Mouse (Mus musculus) adrenal gland, adult 18-20 months (tissue): ENCODE data around the gene Dnajc27. TPM values are rescaled to one million over a fixed set of nuclear protein-coding genes. Genes with fewer than 3 reads are reported as not detected.

Source experiments
- DNase-seq, 2 experiments: peaks; one replicate each; pipeline ENCODE4 v3.0.0; 2021 to 2022; ENCODE audit warnings: low spot score in 2 of 2
- long read RNA-seq, 2 experiments: library from polyadenylated mRNA; stranded (forward); transcript quantifications; one replicate each; pipeline ENCODE4 v2.0.0; 2021
- total RNA-seq, 2 experiments: library from RNA; stranded (reverse); gene quantifications; 1 replicate in 1 of 2; 2 replicates in 1 of 2; pipeline ENCODE4 v1.2.3; 2021

The Dnajc27 gene
- 1 to 10 TPM; 4.8 to 6.0 TPM for total RNA-seq
- long read RNA-seq, experiment 1, full-length matches to known transcripts, result 4 of 7 reads
- long read RNA-seq, experiment 1, partial matches to known transcripts, result 0 of 7 reads
- long read RNA-seq, experiment 1, other reads (novel, unspliced or antisense), result 3 of 7 reads
- long read RNA-seq, experiment 2, full-length matches to known transcripts, result 3 of 5 reads
- long read RNA-seq, experiment 2, partial matches to known transcripts, result 1 of 5 reads
- long read RNA-seq, experiment 2, other reads (novel, unspliced or antisense), result 1 of 5 reads

DNA sequence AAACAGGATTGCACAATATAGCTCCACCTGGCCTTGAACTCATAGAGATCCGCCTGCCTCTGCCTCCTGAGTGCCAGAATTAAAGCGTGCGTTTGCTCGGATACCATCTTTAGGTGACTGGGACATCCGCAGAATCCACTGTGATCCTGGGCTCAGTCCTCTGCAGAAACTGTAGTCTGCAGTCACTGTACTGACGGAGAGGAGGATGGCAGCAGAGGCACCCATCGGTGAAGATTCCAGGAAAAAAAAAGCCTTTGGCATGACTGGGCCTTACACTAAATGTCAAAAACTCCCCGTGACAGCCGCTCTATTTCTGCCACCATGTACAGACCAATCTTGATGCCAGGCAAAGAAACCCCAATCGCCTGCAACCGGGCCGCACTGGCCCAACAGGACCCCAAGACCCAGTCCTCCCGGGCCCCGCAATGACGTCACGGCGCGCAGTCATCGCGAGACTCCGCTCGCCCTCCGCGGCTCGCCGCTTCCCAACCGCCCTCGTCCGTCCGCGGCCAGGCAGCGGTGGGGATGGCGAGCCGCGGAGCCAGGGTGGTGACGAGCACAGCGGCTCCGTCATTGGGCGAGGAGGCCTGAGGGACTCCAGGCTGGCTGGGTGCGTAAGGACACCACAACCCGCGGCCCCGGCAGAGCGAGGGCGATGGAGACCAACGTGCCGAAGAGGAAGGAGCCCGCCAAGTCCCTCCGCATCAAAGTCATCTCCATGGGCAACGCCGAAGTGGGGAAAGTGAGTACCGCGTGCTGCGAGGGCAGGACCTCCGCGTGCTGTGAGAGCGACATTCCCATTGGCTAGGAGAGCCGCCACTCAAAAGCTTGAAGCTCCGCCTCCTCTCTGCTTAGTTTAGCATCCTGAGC is at the start of gene Dnajc27:
Gene Dnajc27 (plus strand): TSS at position 452 of the 870 bp plus-strand sequence.
- peak; percentile 91 to 95 for DNase-seq

DNA sequence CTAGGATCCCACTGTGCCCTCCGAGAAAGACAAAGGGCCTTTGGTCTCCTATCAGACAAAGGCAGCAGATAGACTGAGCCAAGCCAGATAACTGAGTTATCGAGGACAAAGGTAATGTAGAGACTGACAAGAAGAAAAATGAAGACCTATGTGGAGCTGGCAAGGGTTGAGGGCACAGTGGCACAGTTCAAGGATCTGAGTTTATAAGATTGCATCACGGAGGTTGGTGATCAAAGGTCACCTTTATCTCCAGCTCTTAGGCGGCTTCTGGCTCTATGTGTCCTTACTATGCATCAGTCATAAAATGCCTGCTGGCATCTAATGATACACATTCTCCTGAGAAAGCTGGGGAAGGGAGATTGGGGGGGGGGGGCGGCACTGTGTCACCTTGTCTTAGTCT is 46.2 kb upstream of the Dnajc27 start:
- no peak for DNase-seq

- no peak for DNase-seq
Measured at GRCm38 (mm10) chr12:4037511-4037910, 44.9 kb upstream of the Dnajc27 start.

GRCm38 (mm10) chr12:4038061-4039041 is 44.0 kb upstream of the Dnajc27 start, which contains the start of gene Efr3b:
Gene Efr3b, minus strand, starts transcription at chr12:4038915.
- DNase-seq, result peak; percentile 80 to 83

DNA sequence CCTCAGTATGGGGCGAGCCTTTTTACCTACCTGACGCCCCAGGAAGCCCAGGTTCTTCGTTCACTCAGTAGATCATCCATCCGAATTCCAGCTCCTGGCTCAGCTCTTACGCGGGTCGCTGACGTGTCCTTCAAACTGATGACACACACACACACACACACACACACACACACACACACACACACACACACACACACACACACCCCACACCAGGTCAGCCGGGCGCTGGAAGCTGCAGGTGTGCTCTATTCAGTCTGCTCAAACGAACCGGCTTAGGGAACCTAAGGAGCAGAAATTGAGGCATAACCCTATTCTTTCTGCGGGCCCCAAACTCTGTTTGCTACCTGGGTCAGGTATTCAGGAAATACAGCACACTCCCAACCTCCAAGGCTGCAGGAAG is 43.3 kb upstream of the Dnajc27 start:
- DNase-seq, result no peak

GRCm38 (mm10) chr12:4042411-4042810 is 40.0 kb upstream of the Dnajc27 start:
- no peak for DNase-seq

DNA sequence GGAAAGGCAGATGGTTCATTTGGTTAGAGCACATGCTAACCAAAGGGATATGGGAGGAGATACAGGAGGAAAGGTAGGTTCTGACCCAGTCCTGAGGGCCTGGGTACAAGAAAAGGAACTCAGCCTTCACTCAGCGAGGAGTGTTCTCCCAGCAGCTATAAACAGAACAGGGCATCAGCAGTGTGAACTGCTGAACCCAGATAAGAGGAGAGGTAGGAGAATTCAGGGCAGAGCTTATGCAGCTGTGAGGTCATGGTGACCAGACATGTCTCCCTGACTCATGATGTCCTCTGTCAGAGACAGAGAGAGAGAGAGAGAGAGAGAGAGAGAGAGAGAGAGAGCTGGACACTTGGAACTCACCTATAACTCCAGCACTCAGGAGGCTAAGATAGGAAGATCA is 36.4 kb upstream of the Dnajc27 start:
- DNase-seq, result no peak

DNA sequence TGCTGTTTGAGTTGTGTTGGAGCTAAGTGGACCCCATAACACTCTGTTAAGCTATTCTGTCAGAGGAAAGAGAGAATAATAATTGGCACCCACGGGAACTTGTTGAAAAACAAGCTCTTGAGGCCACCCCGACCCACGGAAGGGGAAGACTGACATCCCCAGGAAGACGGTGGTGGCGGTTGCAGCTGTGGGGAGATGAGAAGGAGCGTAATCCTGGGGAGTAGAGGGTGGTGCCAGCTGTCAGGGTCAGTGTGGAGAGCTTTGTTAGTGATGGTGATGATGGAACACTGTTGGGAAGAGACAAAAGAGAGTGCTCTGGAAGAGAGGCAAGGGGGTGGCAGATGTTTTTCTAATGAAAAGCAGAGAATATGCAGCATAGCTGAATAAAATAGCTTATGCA is 34.4 kb upstream of the Dnajc27 start:
- no peak for DNase-seq

DNA sequence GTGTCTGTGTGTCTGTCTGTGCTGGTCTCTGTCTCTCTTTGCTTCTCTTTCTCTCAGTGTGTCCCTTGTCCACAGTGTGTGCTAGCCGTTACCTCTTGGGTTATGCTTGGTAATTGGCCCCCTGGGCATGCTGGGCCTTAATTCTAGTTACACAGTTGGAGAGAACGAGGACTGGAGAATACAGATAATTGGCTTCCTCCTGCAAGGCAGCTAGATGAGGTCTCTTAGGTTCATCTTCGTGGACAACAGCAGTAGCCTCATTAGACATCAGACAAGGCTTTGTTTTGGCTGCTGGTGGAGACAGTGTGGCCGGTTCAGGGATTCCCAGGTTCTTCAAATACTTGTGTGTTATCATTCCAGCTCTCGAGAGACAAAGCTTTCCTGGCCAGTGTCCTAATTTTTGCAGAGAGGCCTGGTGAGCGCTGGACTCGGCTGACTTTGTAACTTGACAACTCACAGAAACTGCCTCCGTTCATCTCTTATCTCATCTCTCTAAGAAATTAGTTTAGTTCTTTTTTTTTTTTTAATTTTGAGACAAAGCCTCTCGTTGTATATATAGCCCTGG is 31.4 kb upstream of the Dnajc27 start:
- no peak for DNase-seq

GRCm38 (mm10) chr12:4053643-4054042 is 28.7 kb upstream of the Dnajc27 start:
- DNase-seq, result no peak

- no peak for DNase-seq
Measured at GRCm38 (mm10) chr12:4054845-4055244, 27.5 kb upstream of the Dnajc27 start.

DNA sequence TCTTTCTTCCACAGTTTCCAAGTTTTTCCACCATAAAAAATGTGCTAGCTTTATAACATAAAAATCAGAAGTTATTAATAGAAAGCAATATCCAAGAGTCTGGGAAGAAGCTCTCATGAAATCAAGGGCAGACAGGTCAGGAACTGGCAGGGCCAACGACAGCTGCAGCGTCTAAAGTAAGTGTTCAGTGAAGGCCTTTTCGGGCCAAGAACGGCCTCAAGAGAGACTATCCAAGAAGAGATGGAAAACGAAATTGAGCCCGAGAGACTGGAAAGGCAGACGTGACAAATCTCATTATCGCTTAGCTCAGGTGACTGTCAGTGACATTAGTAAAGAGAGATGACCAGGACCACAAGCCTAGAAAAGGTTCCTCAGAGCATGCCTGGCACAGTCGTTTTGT is 24.1 kb upstream of the Dnajc27 start:
- DNase-seq, result no peak

- no peak for DNase-seq
Measured at GRCm38 (mm10) chr12:4059683-4060082, 22.7 kb upstream of the Dnajc27 start.

DNA sequence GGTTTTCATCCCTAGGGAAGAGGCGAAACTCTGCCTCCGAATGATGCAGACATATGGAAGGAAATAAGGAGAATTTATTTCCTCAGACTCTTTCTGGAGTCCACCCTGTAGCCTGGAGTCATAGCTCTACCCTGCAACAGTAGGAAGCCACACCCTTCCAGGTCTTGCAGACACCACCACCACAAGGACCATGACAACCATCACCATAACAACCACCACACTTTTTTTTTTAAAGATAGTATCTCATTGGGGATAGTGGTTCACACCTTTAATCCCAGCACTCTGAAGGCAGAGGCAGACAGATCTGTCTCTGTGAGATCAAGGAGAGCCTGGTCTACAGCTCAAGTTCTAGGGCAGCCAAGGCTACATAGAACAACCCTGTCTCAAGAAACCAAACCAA is 16.9 kb upstream of the Dnajc27 start:
- DNase-seq, result no peak

DNA sequence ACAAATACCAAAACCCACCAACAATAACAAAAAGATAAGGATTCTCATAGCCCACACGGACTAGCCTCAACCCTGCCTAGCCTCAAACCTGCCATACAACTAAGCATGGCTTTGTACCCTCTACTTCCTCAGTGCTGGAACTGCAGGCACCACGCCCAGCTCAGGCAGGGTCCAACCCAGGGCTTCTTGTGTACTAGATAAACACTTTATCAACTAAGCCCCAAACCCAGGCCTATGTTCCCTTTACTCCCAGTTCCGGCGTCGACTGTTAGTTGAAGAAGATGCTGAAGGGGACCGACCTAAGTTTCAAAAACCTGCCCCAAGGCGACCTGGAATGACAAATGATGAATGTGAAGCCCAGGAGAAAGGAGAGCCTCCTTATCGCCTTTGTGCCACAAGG is 16.4 kb upstream of the Dnajc27 start:
- DNase-seq, result no peak

DNA sequence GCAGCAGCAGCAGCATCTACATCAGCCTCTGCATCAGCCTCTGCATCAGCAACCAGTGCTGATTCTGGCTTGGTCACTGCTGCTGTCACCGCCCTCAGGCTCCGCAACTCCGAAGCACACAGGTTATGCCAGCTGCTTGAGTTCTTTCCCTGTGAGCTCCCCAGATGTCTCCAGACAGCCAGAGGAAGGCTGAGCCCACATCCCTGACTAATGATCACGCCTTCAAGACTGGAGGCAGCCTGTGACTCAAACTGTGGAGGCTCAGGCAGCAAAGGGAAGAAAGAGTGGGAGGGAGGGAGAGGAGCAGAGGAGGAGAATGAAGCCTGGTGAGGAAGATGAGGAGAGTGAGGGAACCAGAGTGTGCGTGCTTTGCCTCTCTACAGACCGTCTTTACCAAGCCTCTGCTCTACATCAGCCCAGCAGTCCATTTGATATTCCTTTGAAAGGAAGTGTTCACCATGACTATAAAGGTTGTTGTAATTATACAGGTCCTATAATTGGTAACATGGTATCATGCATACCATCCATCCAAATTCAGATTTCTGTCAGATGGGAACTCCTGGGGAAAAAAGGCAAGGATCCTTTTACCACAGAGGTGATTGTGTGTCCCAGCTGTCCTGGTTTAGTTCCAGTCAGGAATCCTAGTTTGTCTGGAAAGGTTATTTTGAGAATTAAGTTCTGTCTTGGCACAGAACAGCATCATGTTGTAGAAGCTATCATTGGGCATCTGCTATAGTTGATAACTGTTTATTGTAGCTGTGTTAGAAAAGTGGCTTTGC is 15.5 kb upstream of the Dnajc27 start:
- no peak for DNase-seq

DNA sequence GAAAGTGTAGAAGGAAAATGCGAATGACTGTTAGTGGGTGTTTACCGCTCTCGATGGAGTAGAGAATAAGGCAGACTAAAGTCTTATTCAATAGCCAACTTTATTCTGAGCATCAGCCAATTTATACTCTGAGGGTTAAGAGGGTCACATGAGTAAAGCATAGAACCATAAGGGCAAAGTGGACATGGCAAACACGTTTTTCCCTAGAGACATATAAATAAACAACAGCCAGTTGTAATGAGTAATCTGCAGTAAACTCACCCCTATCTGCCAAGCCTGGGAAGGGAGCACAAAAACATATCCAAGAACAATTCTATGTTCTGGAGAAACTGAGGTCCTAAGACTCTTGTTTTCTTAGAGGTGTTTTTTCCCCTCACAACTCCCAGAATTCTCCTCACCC is 13.8 kb upstream of the Dnajc27 start:
- no peak for DNase-seq

- DNase-seq, result no peak
Measured at GRCm38 (mm10) chr12:4071671-4072070, 10.7 kb upstream of the Dnajc27 start.

DNA sequence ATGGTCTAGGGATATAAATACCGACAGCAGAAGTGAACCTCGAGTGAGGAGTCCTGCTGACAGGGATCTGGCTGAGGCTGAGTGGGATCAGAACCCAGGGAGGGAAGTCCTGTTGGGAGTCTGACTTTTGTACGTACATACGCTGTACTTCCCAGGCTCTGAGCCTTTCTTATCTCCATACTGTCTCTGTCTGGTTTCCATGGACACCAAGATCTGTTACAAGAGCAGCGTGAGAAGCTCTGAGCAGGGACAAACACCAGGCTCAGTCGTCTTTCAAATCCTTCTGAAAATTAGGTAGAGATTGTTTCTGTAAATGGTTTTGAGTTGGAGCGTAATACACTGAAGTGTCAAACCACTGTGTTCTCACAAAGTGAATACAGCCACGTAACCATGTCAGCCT is 7.0 kb upstream of the Dnajc27 start:
- DNase-seq, result no peak

- DNase-seq, result no peak
Measured at GRCm38 (mm10) chr12:4076383-4076782, 6.0 kb upstream of the Dnajc27 start.
